Mouse (Mus musculus): ENCODE data around the gene Pnmal1.

DNA sequence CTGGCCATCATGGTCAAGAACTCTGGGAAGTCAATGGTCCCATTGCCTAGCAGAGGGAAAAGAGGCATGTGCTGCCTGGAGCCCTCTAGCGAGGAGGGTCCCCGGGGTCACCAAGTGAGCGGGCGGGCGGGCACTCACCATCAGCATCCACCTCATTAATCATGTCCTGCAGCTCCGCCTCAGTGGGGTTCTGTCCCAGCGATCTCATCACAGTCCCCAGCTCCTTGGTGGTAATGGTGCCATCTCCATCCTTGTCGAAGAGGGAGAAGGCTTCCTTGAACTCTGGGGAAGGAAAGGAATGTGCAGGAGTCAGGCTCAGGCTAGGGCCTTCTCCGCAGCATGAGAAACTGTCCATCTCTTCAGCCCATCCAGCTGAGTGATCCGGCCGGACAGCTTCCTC is 42.0 kb upstream of the Pnmal1 start:
- TF ChIP-seq CTCF (IDR thresholded peaks at IDR 0.05; ENCODE audit: extremely low read depth, insufficient read length, insufficient replicate concordance, low read depth, low read length) (no peak), POLR2A (IDR thresholded peaks at IDR 0.05; ENCODE audit: low read depth, low read length) (no peak)

Data from small intestine, adult 2 months (tissue).